Mouse (Mus musculus) cerebellum, postnatal 14 days (tissue): Measurements from ENCODE around the gene Srd5a1.
A peak's percentile ranks its signal among the peaks of the same experiment; 100 is the strongest.
"Not testable (repeated sequence)": the region's sequence is repeated elsewhere in the genome, so short reads cannot be mapped to it uniquely, and the experiment has no call there.

Source experiments
- DNase-seq, 2 experiments: peaks; one replicate each; pipeline ENCODE4 v3.0.0; 2021; ENCODE audit warnings: mixed read lengths in 2 of 2

The Srd5a1 gene

DNA sequence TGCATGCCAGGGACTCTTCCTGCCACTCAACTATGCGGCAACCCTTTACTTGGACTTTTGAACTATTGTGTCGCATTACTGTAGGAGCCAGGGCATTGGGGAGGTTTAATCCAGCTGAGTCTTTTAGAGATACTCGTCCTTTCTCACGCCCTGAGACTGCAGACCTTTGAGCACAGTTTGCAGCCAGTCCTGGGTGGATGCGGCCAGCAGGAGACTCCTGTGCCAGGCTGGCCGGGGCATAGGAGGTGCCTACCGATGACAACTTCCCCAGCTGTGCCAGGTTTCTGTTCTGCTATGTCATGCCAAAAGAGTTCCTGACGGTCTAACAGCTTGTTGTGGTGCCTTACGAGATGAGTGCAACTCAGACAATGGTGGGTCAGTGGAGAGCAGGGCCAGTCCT lies 42.0 kb downstream of the Srd5a1 start:
- no peak for DNase-seq

DNA sequence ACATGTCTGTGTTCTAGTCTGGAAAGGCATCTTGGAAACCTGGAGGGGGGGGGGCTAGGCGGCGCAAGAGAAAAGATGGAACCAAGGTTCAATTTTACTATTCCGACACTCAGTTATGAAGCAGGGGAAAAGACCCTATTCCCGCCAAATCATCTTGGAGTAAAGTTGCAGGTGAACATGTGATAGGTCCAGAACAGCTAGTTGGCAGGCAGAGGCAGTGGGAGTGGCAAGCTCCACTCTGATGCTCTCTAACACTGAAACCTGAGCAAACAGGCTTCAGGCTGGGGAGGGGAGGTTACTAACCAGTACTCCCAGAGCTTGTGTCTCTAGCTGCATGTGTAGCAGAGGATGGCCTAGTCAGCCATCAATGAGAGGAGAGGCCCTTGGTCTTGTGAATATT lies 45.8 kb downstream of the Srd5a1 start:
- DNase-seq: not testable (repeated sequence)

DNA sequence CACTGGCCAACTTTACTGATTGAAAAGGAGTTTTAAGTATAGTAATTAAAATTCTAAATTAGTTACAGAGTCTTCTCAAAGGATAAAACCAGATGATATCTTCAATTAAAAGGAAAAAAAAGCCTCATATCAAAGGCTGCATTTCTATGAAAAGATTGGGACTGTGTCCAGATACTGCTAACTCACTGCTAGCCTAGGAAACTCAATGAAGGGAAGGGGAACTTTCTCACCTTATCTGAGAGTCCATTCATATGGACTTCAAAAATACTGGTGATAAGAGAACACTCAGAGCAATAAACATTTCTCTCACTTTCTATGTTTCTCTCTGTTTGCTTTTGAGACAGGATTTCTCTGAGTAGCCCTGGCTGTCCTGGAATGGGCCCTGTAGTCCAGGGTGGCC lies 46.7 kb downstream of the Srd5a1 start:
- no peak for DNase-seq

DNA sequence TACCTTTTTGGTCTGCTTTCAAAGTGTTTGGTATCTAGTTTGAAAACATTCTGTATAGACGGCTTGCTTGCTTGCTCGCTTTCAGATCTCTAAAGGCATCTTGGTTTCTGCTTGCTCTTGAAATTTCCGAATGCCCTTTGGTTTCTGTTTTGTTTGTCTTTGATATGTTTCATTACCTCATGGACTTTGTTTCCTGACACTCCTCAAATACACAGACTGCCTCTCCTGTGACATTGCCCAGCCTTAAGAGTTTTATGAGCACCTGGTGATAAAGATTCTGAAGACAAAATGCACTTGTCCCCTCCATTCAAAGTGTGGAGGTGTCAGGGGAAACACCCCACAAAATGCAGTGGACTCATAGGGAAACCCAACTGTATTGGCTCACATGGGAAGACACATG lies 47.3 kb downstream of the Srd5a1 start:
- DNase-seq: no peak

DNA sequence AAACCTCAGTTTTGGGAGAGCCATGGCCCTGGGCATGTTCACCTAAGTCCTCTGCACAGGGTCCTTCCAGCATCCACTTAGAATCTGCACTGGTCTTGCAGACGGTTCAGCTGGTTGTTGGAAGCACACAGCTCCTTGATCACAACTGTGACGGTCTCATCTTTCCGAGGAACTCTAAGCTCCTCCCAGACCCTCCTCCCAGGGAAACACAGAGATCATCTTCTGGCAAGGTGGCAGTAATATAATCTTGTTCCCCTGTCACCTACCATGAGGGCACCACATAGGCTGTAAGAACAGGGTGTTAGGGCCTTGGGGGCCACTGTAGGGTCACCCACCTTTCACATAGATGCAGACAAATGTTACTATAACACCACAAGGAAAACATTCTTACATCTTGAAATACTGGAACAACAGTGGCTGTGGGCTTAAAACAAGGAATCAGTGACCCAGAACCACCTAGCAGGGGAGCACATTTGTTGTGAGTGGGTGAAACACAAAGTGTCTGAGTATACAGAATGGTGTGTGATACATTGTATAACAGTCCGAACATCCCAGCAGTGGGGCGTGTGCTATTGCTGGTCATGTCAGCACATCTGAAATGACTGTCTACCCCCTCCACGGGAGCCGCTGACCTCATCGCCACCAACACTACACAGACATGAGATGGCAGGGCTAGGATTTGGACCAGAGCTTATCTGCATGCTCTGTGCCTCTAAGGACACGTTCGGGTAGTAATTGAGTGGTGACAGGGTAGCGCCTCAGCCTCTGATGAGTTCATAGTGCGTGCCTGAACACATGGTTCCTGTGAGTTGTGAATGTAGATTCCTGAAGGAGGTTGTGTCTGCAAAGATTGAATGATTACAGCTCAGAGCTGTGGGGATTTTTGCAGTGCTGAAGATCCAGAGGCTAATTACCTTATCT lies 48.3 kb downstream of the Srd5a1 start:
- DNase-seq: no peak

DNA sequence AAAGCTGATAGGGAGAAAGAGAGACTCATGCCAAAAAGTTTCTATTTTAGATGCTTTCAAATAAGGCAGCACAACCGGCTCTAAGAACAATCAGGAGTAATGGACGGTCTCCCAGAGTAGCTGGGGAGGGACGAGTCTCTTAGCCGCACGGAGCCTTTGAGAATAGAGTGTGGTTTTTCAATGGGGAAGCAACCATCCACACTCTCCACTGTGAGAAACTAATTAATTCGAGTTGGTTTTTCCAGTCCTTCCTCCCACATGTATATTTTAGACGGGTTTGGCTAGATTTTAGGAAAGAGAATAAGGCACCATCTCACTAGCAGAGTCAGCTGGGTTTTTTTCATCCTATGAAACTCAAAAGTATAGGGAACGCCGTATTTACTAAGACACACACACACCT lies 49.2 kb downstream of the Srd5a1 start:
- DNase-seq: no peak

DNA sequence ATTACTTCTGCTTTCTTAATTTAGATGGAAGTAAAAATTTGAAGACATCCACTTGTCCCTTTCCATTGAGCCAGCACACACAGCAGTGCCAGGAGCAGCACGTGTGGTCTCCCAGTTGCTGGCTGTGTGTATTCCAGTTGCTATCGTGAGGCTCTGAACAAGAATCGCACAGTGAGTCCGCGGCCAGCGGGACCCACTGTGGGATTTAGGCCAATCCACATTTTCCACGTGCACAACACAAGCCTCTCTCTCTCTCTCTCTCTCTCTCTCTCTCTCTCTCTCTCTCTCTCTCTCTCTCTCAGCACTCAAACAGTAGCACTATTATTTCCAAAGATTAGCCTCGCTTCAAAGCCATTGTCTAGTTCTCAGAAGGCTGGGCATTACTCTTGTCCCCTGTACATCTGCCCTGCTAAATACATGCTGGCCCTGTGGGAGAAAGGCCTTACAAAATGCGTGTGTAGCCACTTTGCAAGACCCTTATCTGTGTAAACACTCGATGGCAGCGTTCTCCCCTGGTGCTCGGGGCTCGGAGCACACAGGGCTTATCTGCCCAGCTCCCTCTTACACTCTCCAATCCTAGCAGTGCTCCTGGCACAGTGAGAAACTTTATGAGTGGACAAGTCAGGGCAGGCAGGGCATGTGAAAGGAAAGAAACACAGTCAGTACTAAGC lies 51.8 kb downstream of the Srd5a1 start:
- DNase-seq: peak in 1 of 2 experiments; percentile 35

DNA sequence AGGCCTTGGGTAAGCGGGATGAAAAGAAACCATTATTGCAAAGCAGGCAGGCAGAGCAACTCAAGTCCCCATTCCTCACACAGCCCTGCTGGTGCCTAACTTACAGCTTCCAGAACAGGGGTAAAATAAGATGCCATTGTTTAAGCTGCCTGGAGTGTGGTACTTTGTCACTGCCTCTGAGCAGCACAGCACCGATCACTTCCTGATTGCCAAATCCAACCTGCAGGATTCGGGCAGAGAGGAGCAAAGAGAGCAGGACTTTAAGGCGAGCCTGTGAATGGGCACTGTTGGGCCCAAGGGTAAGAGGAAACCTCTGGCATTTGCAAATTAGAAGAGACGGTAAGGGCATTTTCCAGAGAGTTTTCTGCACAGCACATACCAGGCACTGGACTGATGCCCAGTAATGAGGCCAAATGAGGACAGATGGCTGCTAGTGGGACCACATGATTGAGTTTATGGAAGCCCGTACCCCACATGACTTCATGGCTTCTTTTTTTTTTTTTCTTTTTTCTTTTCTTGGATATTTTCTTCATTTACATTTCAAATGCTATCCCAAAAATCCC lies 53.1 kb downstream of the Srd5a1 start:
- peak; percentile 87 for DNase-seq

DNA sequence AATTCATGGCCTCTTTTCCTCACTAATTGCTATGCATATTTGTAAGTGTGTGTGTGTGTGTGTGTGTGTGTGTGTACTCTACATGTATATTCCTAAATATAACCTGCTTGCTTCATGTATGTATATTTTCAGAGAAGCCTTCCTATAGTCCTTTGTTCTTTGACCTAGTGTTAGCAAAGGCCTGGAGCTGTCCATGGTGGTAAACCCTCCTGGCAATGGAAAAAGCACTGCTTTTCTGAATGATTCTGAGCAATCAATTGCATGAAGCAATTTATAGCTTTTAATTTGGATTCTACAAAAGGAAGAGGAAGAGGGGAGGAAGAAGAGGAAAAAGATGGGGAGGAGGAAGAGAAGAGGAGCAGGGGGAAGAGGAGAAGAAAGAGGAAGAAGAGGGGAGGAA lies 54.5 kb downstream of the Srd5a1 start:
- no peak for DNase-seq

DNA sequence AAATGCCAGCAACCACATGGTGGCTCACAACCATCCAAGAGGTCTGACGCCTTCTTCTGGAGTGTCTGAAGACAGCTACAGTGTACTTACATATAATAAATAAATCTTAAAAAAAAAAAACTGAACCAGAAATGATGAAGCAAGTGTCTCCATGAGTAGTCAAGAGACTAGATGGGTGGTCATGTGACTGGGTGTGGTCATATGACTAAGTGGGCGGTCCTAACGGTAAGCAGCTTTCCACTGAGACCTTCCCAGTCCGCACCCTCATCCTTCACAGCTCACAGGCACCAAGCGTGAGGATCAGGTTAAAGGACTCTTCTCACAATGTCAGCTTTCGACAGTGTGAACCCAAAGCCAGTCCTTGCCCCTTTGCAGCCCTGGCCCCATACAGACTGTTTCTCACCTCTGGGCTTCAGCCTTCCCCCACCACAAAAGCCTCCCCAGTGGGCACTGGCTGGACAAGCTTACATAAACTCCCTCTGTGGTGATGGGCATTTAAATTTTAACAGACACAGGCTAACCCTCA lies 55.2 kb downstream of the Srd5a1 start:
- no peak for DNase-seq

DNA sequence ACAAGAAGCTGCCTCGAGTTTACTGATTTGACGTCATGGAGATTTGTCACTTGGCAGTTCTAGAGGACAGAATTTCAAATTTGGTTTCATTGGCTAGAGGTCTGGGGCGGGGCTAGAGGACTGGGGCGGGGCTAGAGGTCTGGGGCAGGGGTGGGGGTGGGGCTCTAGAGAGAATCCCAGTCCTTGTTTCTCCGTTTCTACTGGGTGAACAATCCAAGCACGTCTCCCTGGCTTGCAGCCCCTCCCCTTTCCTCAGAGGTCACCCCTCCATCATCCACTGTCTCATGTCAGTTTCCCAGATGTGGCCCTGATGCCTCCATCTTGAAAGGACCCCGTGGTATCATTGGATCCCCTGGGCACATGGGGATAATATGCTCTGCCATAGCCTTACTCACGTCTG lies 56.2 kb downstream of the Srd5a1 start:
- no peak for DNase-seq

DNA sequence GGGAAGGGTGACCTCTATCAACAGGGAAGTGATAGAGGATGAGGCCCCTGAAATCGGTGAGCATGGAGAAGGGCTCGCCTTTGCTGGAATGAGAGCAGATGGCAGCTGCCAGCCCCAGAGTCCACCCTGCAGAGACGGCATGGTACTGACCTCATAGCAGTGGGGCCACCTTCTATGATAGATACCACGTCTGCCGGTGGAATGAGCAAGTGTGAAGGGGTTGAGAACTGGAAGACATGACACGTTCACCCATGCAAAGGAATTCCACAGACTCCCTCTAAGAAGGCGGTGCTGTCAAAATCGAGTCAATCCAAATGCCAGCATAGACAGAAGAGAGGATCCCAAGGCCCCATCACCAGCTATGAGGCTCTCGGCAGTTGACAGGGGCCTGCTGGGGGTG lies 57.0 kb downstream of the Srd5a1 start:
- DNase-seq: no peak

DNA sequence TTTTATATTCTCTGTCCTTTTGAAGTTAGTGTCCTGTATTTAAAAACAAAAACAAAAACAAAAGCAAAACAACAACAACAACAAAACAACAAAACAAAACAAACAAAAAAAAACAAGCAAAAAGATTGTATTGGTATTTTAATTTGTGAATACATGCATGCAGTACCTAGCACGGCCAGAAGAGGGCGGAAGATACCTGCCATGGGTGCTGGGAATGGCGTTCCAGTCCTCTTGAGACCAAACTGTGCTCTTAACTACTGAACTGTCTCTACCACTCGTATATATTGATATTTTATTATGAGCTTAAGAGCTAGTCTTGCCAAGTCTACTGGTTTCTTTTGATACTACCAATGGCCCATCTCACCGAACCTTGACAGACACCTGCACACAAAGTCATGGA lies 58.2 kb downstream of the Srd5a1 start:
- DNase-seq: peak; percentile 62 to 76

DNA sequence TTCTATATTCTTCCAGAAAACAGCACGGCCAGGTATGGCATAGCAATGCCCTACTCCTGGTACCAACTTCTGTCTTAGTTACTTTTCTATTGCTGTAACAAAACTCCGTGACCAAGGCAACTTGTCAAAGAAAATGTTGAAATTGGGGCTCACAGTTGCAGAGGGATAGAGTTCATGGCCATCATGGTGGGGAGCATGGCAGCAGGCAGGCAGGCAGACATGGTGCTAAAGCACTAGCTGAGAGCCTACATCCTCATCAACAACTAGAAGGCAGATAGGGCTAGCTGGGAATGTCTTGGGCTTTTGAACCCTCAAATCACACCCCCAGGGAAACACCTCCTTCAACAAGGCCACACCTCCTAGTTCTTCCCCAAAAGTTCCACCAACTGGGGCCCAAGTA lies 60.4 kb downstream of the Srd5a1 start:
- DNase-seq: no peak

DNA sequence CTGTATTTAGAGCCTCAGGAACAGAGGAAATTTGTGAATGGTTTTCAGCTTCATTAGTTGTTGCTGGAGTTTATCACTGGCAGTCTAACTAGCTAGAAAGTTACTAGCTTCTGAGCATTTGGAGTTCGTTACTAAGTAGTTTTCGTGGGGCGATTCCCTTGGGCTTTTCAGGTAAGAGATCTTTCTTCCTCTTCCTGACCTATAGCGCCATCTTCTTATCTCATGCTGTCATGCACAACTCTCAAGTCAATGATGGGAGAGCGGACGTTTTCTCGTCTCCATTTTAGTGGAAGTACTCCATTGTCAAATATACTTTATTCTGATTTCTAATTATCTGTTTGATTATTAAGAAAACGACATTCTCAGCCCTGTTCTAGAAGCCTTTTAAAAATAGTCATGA lies 61.3 kb downstream of the Srd5a1 start:
- no peak for DNase-seq

DNA sequence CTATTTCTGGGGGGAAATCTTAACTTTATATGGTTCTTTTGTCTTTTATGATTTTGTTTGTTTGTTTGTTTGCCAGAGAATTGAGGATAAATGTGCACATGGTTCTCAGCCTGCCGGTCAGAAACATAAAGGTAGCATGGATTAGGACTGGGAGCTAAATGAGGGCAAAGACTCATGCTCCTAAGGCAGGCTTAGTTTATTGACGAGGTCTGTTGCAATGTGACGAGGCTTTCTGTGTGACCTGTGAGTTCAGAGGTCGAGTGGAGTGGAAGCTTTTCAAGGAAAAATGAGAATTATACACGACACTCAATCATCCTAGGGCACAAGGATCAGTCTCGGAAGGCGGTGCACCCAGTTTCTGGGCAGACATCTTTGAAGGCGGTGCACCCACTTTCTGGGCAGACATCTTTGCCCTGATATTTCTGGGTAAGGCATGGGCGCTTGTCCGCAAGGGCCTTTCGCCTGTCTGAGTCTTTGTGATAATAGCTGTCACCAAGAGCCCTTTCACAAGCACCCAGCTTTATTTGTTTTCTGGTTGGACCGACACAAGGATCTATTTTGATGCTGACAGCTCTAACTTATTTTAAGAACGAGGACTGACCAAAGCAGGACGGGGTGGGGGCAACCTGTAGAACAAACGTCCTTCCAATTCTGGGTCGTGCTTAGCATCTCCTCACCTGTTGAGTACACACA lies 63.6 kb downstream of the Srd5a1 start:
- DNase-seq: no peak

DNA sequence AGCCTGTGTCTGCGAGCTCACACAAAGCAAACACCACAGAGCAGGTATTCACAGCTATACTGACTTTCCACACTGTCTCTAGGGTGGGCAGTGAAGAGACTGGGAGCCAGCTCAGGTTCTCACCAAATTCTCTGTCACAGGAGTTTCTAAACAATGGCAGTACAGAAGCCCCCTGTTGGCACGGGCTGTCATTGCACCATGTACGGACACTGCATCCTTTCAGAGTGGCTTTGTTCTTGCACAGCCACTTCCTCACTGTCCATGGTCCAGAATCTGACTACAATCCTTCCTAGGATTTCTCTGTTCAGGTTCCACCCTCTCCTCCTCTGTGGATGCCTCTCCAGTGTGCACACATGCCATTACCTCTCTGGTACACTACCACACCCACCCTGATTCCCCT lies 66.2 kb downstream of the Srd5a1 start:
- peak in 1 of 2 experiments; percentile 56 for DNase-seq

DNA sequence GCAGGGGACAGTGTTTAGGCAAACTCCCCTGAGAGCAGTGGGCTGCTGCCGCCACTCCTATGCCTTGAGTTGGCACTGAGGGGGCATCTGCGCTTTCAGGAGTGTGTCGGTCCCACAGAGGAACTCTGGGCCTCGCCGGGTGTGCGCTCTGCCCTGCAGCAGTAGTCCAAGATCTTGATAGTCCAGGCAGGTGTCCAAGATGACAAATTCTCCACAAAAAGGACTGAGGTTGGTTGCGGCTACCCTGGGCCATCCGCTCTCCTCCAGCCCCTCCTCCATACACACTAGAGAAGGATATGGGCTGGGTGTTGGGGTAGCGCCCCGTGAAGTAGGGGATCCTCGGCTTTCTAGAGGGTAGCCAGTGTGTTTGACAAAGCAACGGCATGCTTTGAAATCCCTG lies 67.6 kb downstream of the Srd5a1 start:
- DNase-seq: peak in 1 of 2 experiments; percentile 25

DNA sequence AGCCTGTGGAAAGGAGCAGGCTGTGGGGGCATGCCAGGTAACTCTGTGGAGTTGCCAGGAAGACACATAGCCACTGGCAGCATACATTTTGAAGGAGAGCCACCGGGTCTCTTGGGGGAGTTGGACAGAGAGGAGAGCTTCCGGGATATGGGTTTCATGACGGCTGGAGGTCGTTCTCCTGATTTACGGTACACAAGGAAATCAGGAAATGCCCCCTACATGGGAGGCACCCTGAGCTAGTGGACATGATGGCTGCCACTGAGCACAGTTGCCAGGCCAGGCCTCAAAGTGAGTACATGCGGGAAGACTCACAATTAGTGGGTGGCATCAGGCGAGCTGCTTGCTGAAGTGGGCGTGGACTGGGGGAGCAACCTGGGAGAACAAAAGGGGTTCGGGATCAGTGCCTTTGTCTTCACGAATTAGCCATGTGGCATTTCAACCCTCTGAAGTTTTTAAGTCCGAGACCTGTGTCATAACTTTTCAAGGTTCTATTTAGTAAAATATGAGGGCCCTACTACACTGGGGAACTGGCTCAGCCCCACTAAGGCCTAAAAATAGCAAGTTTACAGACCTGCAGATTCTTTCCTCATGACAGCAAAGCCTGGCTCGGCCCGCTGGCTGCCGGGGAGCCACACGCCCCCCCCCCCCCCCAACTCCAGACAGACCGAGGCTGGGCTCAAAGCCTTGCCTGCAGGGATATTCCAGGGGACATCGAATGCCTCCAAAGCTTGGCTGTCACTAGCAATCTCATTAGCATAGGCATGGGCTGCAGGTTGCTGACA lies 68.5 kb downstream of the Srd5a1 start:
- DNase-seq: no peak

DNA sequence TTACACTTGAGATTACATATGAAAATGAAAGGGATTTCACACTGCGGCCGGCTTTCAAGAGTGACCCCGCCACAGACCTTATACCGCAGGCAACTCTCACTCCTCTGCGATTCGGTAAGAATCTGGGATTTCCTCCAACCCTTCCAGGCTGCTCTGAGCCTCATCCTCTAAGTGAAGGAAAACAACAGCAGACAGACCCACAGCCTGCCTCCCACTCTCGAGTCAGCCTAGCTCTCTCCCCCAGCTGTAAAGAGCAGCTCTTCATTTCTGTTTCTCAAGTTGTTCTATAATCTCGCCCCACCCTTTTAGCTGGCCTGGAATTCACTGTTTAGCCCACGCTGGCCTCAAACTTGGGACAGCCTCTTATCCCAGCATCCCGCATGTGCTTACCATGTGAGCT lies 69.5 kb downstream of the Srd5a1 start:
- DNase-seq: no peak

DNA sequence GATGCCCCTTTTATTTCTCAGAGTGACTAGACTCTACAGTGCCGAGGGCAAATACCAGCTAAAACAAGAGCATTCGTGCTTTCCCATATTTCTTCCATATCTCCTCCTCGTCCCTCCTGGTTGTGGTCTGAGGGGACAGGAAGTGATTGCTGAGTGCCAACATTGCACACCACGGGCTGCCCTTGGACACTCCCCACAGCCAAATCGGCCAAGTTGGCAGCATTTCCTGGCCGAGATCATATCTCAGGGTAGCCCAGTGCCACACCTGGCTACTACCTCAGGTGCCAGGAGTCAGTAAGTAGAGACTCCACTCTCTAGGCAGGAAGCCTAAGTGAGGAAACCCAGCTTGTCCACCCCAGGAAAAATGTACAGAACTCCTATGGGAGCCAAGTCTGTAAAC lies 70.0 kb downstream of the Srd5a1 start:
- DNase-seq: peak; percentile 75 to 84

DNA sequence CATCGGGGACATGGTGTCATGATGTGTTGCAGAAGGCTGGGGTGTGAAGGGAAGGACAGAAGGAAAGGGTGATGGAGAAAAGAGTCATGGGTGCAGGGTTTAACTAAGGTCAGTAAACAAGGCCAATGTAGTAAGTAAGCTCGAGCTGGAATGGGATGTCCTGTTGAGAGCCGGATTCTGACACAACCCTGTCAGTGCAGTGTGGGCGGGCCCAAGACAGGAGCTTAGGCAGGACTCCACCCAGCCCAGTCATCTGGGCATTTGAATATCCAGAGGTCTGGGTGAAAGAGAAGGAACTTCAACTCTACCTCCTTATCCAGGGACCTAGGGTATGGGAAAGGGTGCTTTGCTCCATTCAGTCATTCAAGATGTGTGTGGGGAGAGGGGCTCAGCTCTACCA lies 72.9 kb downstream of the Srd5a1 start:
- DNase-seq: no peak
